Mouse (Mus musculus): ENCODE data around the gene Guf1.

DNA sequence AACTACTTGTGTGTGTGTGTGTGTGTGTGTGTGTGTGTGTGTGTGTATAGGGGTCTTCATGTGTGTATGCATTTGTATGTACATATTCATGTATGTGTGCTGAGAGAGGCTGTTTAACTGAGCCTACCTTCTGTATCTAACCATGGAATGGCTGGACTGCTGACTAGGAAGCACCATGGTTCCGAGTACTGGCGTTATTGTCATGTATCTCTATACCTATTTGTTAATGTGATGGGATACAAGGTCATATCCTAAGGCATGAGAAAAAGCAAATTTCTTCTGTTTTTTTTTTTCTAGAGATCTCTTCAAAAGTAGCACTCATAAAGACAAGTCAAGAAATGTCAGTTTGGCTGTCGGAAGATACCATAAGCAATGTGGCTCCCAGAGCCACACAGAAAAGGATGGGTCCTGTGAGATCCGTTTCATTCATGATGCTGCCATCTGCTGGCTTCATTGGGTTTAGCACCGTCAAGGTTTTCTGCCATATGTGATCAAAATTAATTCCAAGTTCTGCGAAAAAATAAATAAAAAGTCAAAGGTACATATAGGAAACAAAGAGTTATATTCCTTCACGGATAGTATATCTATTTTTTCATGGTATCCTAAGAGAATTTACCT, 36.0 kb upstream of the Guf1 start:
- TF ChIP-seq ZNF384 (IDR thresholded peaks at IDR 0.05; ENCODE audit: low read depth, low read length): no peak
- TF ChIP-seq E2F4 (IDR thresholded peaks at IDR 0.05; ENCODE audit: insufficient replicate concordance, low read depth, low read length): no peak
- TF ChIP-seq CTCF (conservative IDR thresholded peaks at IDR 0.05 in 1 of 2, IDR thresholded peaks at IDR 0.05 in 1 of 2; ENCODE audit: low read depth in 2 of 2, low read length in 2 of 2): peak; percentile 45 to 74
- no peak for TF ChIP-seq EP300 (IDR thresholded peaks at IDR 0.05; ENCODE audit: low read length)
- TF ChIP-seq POLR2A (IDR thresholded peaks at IDR 0.05; ENCODE audit: low read depth, low read length): no peak
- TF ChIP-seq ZKSCAN1 (IDR thresholded peaks at IDR 0.05; ENCODE audit: borderline replicate concordance, low read depth, low read length): no peak
- TF ChIP-seq IRF4 (IDR thresholded peaks at IDR 0.05; ENCODE audit: low read depth, low read length): no peak
- TF ChIP-seq NELFE (IDR thresholded peaks at IDR 0.05; ENCODE audit: low read depth, low read length): no peak
- no peak for TF ChIP-seq MYC (IDR thresholded peaks at IDR 0.05; ENCODE audit: low read depth, low read length)

Measured in CH12.LX (cell line).